Mouse (Mus musculus): ENCODE measurements around the gene Clic5. TPM values are rescaled to one million over a fixed set of nuclear protein-coding genes. Genes with fewer than 3 reads are reported as not detected.

Clic5 gene
- total and polyA plus RNA-seq, 3 experiments, result not detected

- TF ChIP-seq MAFK (IDR thresholded peaks at IDR 0.05; ENCODE audit: borderline replicate concordance, low read depth, low read length) (no peak), UBTF (IDR thresholded peaks at IDR 0.05; ENCODE audit: borderline replicate concordance, insufficient read depth, low read depth, low read length) (no peak), MXI1 (IDR thresholded peaks at IDR 0.05; ENCODE audit: low read depth, low read length) (no peak), E2F4 (IDR thresholded peaks at IDR 0.05; ENCODE audit: borderline replicate concordance, low read depth, low read length) (no peak), TAL1 (IDR thresholded peaks at IDR 0.05; ENCODE audit: low read length) (no peak), ELF1 (IDR thresholded peaks at IDR 0.05; ENCODE audit: low read depth, low read length) (no peak), GATA1 (IDR thresholded peaks at IDR 0.05; ENCODE audit: low read depth, low read length) (no peak), CHD2 (IDR thresholded peaks at IDR 0.05; ENCODE audit: low read length) (no peak), TCF12 (IDR thresholded peaks at IDR 0.05; ENCODE audit: low read depth, low read length) (no peak), NELFE (IDR thresholded peaks at IDR 0.05; ENCODE audit: low read depth, low read length) (no peak), JUND (IDR thresholded peaks at IDR 0.05; ENCODE audit: low read depth, low read length) (no peak), ZKSCAN1 (IDR thresholded peaks at IDR 0.05; ENCODE audit: low read depth, low read length) (no peak), POLR2AphosphoS5 (IDR thresholded peaks at IDR 0.05; ENCODE audit: borderline replicate concordance, low read depth, low read length) (no peak), MYC (IDR thresholded peaks at IDR 0.05; ENCODE audit: low read depth, low read length) (no peak), MAX (IDR thresholded peaks at IDR 0.05; ENCODE audit: low read length) (no peak), TBP (IDR thresholded peaks at IDR 0.05; ENCODE audit: low read depth, low read length) (no peak)
- Histone ChIP-seq H3K36me3 (ENCODE audit: control insufficient read depth in 1 of 2, insufficient read depth in 2 of 2, low read length in 2 of 2) (no peaks in the 10 kb centered on the region), H3K9me3 (replicated peaks; ENCODE audit: insufficient read depth, low read length) (no peaks in the 10 kb centered on the region), H3K27ac (ENCODE audit: control insufficient read depth, low read depth, low read length) (no peak overlapping the region), H3K27me3 (ENCODE audit: control insufficient read depth in 1 of 2, insufficient read depth in 2 of 2, low read length in 2 of 2) (no peaks in the 10 kb centered on the region), H3K9ac (ENCODE audit: control insufficient read depth, low read depth, low read length, poor library complexity, severe bottlenecking) (no peak overlapping the region), H3K4me1 (ENCODE audit: control insufficient read depth in 1 of 2, insufficient read depth in 2 of 2, low read length in 2 of 2) (no peaks in the 10 kb centered on the region), H3K79me2 (ENCODE audit: control insufficient read depth, insufficient read depth, low read length, poor library complexity) (no peaks in the 10 kb centered on the region), H3K4me3 (ENCODE audit: control insufficient read depth in 1 of 2, insufficient read depth in 1 of 2, low read depth in 2 of 2, low read length in 2 of 2) (no peak overlapping the region)
- DNase-seq (ENCODE audit: low read depth, low spot score), result no peak
Measured at GRCm38 (mm10) chr17:44217185-44217584, 28.8 kb downstream of the Clic5 start.

GRCm38 (mm10) chr17:44219943-44220342, 31.6 kb downstream of the Clic5 start:
- DNase-seq (ENCODE audit: low read depth, low spot score), result no peak
- H3K4me1 ChIP-seq (ENCODE audit: control insufficient read depth in 1 of 2, insufficient read depth in 2 of 2, low read length in 2 of 2), result no peaks in the 10 kb centered on the region
- H3K9me3 ChIP-seq (replicated peaks; ENCODE audit: insufficient read depth, low read length), result no peaks in the 10 kb centered on the region

More at GRCm38 (mm10) chr17:44219943-44220342, 31.6 kb downstream of the Clic5 start:
- Histone ChIP-seq H3K27ac (ENCODE audit: control insufficient read depth, low read depth, low read length) (no peak overlapping the region), H3K27me3 (ENCODE audit: control insufficient read depth in 1 of 2, insufficient read depth in 2 of 2, low read length in 2 of 2) (no peaks in the 10 kb centered on the region), H3K9ac (ENCODE audit: control insufficient read depth, low read depth, low read length, poor library complexity, severe bottlenecking) (no peak overlapping the region), H3K36me3 (ENCODE audit: control insufficient read depth in 1 of 2, insufficient read depth in 2 of 2, low read length in 2 of 2) (no peaks in the 10 kb centered on the region), H3K4me3 (ENCODE audit: control insufficient read depth in 1 of 2, insufficient read depth in 1 of 2, low read depth in 2 of 2, low read length in 2 of 2) (no peak overlapping the region), H3K79me2 (ENCODE audit: control insufficient read depth, insufficient read depth, low read length, poor library complexity) (no peaks in the 10 kb centered on the region)
- no peak for TF ChIP-seq RCOR1 (IDR thresholded peaks at IDR 0.05; ENCODE audit: low read depth, low read length)
- no peak for TF ChIP-seq ZNF384 (IDR thresholded peaks at IDR 0.05; ENCODE audit: low read depth, low read length)
- no peak for TF ChIP-seq E2F4 (IDR thresholded peaks at IDR 0.05; ENCODE audit: borderline replicate concordance, low read depth, low read length)
- TF ChIP-seq GABPA (IDR thresholded peaks at IDR 0.05; ENCODE audit: low read depth, low read length), result no peak
- no peak for TF ChIP-seq RAD21 (IDR thresholded peaks at IDR 0.05; ENCODE audit: low read depth, low read length)
- no peak for TF ChIP-seq TBP (IDR thresholded peaks at IDR 0.05; ENCODE audit: low read depth, low read length)
- TF ChIP-seq GATA1 (IDR thresholded peaks at IDR 0.05; ENCODE audit: low read depth, low read length), result no peak
- no peak for TF ChIP-seq MEF2A (IDR thresholded peaks at IDR 0.05; ENCODE audit: extremely low read depth, insufficient replicate concordance, low read depth, low read length, poor library complexity, severe bottlenecking)
